Mouse (Mus musculus) liver, embryonic 14.5 days (tissue): ENCODE results near the gene Megf8. TPM values are rescaled to one million over a fixed set of nuclear protein-coding genes. Genes with fewer than 3 reads are reported as not detected.

ENCODE experiments used
- ATAC-seq: fragments of 200-750 bp; cut with Nextera tagmentation; 2 replicates; pipeline ENCODE4 v1.8.0; 2017; ENCODE audit warnings: moderate number of reproducible peaks, mild to moderate bottlenecking, moderate library complexity; ENCODE audit not compliant: insufficient read depth
- DNase-seq, 3 experiments: peaks; one replicate each; pipeline ENCODE4 v3.0.0-alpha.2; 2012 to 2013; ENCODE audit warnings: low read depth in 3 of 3, low spot score in 3 of 3
- H3K27ac ChIP-seq: fragments of 300-500 bp; sonication (generic); 2 replicates; pipeline ENCODE4 v1.5.1; 2014; ENCODE audit warnings: moderate library complexity, mild to moderate bottlenecking, control low read depth, inconsistent platforms
- H3K27me3 ChIP-seq: fragments of 300-500 bp; sonication (generic); 2 replicates; pipeline ENCODE4 v1.6.1; 2014; ENCODE audit warnings: mild to moderate bottlenecking, low read length, moderate library complexity; ENCODE audit not compliant: control insufficient read depth, insufficient read depth
- H3K36me3 ChIP-seq: fragments of 300-500 bp; sonication (generic); replicated peaks from 2 replicates; pipeline ENCODE4 v1.6.1; 2014; ENCODE audit warnings: low read depth; ENCODE audit not compliant: control insufficient read depth, insufficient read depth
- H3K4me1 ChIP-seq, 2 experiments: fragments of 200-500 bp in 1 of 2; fragments of 300-500 bp in 1 of 2; sonication (generic) in 1 of 2; replicated peaks; 2 replicates each; pipeline ENCODE4 v1.6.1; 2012 to 2014; ENCODE audit warnings: antibody characterized with exemption in 1 of 2, inconsistent platforms in 1 of 2, low read length in 1 of 2; ENCODE audit not compliant: control insufficient read depth in 2 of 2, insufficient read depth in 2 of 2
- H3K4me2 ChIP-seq: fragments of 300-500 bp; sonication (generic); 2 replicates; pipeline ENCODE4 v1.6.1; 2014; ENCODE audit warnings: low read depth, mild to moderate bottlenecking, control low read depth, moderate library complexity
- H3K4me3 ChIP-seq, 2 experiments: fragments of 200-500 bp in 1 of 2; fragments of 300-500 bp in 1 of 2; sonication (generic) in 1 of 2; 2 replicates each; pipeline ENCODE4 v1.5.1; 2012 to 2014; ENCODE audit warnings: low read depth in 2 of 2, low read length in 2 of 2, mild to moderate bottlenecking in 2 of 2, control low read depth in 1 of 2, inconsistent platforms in 1 of 2, moderate library complexity in 1 of 2; ENCODE audit not compliant: insufficient read depth in 1 of 2
- H3K9ac ChIP-seq: fragments of 300-500 bp; sonication (generic); replicated peaks from 2 replicates; pipeline ENCODE4 v1.6.1; 2014; ENCODE audit warnings: mild to moderate bottlenecking, control low read depth, moderate library complexity
- H3K9me3 ChIP-seq: fragments of 300-500 bp; sonication (generic); 2 replicates; pipeline ENCODE4 v1.6.1; 2016; ENCODE audit warnings: low read length, mixed read lengths; ENCODE audit not compliant: control insufficient read depth
- CTCF ChIP-seq: IDR thresholded peaks from 2 replicates; pipeline ENCODE4 v1.5.1; 2016; ENCODE audit warnings: antibody characterized with exemption, low read depth, control low read depth
- EP300 ChIP-seq: IDR thresholded peaks from 2 replicates; pipeline ENCODE4 v1.6.1; 2016; ENCODE audit warnings: antibody characterized with exemption, low read depth
- WGBS: fragments of 180-500 bp; shearing (Covaris S2); extraction: QIAGEN DNeasy Blood & Tissue Kit; methylation state at CpG from one replicate; pipeline ENCODE4 v1.1.7; 2014; ENCODE audit not compliant: insufficient replicate concordance; 5-methylcytosine and 5-hydroxymethylcytosine counted together
- polyA plus RNA-seq, 2 experiments: library from polyadenylated mRNA; depleted of rRNA in 1 of 2; stranded (reverse) in 1 of 2; unstranded in 1 of 2; fragments of >200 nt; fragmentation: Nextera tagmentation in 1 of 2; extraction: Ambion mirVana in 1 of 2; gene quantifications; 2 replicates each; pipeline versions ENCODE4 v1.2.1 to v1.2.3; 2012 to 2014

The Megf8 gene
- polyA plus RNA-seq, 2 experiments = 0.53 to 1.3 TPM

DNA sequence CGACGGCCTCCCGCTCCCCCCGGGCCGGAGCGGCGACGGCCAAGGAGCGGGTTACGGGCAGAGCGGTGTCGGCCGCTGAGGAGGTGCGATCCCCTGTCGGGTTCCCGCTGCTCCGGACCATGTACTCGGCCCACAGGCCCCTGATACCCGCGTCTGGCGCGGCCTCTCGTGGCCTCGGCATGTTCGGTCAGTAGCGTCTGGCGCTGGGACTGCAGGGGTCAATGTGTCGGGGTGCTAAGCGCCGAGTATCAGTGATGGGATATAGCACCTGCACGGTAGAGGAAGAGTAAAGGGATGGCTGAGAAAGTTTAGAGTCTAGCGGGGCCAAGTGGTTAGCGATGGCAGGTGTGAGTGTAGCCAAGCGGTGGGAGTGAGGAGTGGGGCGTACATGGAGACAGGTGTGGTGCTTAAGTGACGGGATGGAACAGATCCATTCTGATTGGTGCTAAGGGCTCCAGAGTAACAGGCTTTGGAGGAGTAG, 34.2 kb upstream of the Megf8 start:
- Histone ChIP-seq H3K36me3 (peaks cover 30% of the 10 kb centered on the region), H3K27me3 (no peaks in the 10 kb centered on the region), H3K9me3 (no peaks in the 10 kb centered on the region), H3K4me1 (peaks cover 35 to 42% of the 10 kb centered on the region in 2 experiments), H3K4me2 (peak overlapping the region; percentile 99), H3K4me3 (peak overlapping the region; percentile 71 to 76), H3K9ac (peak overlapping the region; percentile 77), H3K27ac (peak overlapping the region; percentile 87)
- DNase-seq = no peak
- WGBS = under 1% methylated on average over 27 of the region's 36 CpGs
- ATAC-seq = no peak
- TF ChIP-seq EP300 (no peak), CTCF (peak; percentile 45)

DNA sequence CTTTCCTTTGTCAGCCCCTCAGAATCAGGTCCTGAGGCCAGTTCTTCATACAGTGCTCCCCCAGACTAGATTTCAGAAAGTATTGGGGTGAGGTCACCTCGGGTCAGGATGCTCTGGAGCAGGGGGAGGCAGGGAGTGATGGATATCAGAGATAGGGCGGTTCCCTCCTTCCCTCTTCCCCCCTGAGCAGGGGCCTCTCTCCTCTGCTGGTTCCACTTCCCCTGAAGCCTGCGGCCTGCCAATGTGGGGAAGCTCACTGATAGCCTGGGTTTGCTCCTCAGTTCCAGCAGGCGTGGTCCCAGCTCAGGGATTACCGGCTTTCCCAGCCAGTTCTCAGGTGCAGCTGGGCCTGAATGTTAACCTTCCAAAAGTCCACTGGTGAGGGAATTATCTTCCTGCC, 33.3 kb upstream of the Megf8 start:
- no peaks in the 10 kb centered on the region for H3K27me3 ChIP-seq
- no peak for TF ChIP-seq CTCF
- no peak for TF ChIP-seq EP300
- peak overlapping the region; percentile 71 to 76 for H3K4me3 ChIP-seq
- peaks cover 38% of the 10 kb centered on the region for H3K36me3 ChIP-seq
- H3K9me3 ChIP-seq = no peaks in the 10 kb centered on the region
- H3K4me2 ChIP-seq = peak overlapping the region; percentile 99
- peaks cover 33 to 38% of the 10 kb centered on the region in 2 experiments for H3K4me1 ChIP-seq
- no peak for ATAC-seq
- H3K9ac ChIP-seq = peak overlapping the region; percentile 77
- peak overlapping the region; percentile 6; the same call in 1 of the 2 replicates for H3K27ac ChIP-seq
- WGBS = 12% methylated on average over 5 of the region's 5 CpGs
- no peak for DNase-seq

DNA sequence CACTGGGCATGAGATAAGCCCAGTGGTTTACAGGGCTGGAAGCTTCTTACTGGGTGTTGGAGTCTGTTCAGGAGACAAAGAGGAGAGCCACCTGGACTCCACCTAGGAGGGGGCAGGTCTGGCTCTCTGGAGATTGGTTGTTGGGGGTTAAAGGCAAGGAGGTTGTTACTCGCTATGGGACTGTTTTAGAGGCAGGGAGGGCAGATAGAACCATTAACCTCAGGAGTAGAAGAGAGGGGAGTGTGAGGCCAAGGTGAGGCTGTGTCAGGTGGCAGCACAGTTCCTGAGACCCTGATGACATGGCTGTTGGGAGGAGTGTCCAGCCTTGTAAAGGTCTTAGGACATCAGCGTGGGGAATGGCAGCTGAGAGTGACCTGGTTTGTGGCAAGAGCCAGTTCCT, 32.8 kb upstream of the Megf8 start:
- H3K36me3 ChIP-seq = peaks cover 44% of the 10 kb centered on the region
- H3K27ac ChIP-seq = no peak overlapping the region
- H3K4me3 ChIP-seq = no peak overlapping the region; a peak in 1 of 4 replicates
- no peaks in the 10 kb centered on the region for H3K9me3 ChIP-seq
- no peak for DNase-seq
- WGBS = 42% methylated on average over 2 of the region's 2 CpGs
- peak overlapping the region; percentile 99 for H3K4me2 ChIP-seq
- H3K4me1 ChIP-seq = peaks cover 33 to 38% of the 10 kb centered on the region in 2 experiments
- H3K9ac ChIP-seq = no peak overlapping the region
- no peaks in the 10 kb centered on the region for H3K27me3 ChIP-seq
- TF ChIP-seq EP300 (no peak), CTCF (no peak)
- ATAC-seq = no peak

DNA sequence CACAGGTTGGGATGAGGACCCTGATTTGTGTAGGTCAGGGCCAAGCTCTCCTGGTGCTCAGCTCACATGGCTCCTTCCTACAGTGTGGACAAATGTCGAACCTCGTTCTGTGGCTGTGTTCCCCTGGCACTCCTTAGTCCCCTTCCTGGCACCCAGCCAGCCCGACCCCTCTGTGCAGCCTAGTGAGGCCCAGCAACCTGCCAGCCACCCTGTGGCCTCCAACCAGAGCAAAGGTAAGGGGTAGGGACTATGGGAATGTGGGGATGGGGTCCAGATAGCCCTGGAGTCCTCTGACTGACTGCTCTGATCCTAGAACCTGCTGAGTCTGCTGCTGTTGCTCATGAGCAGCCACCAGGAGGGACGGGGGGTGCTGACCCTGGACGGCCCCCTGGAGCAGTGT, 32.2 kb upstream of the Megf8 start:
- ATAC-seq = no peak
- Histone ChIP-seq H3K36me3 (peaks cover 50% of the 10 kb centered on the region), H3K27ac (no peak overlapping the region), H3K4me3 (no peak overlapping the region), H3K4me2 (no peak overlapping the region), H3K27me3 (no peaks in the 10 kb centered on the region), H3K9ac (no peak overlapping the region), H3K9me3 (no peaks in the 10 kb centered on the region), H3K4me1 (peaks cover 28 to 35% of the 10 kb centered on the region in 2 experiments)
- no peak for DNase-seq
- TF ChIP-seq CTCF (no peak), EP300 (no peak)
- 78% methylated on average over 5 of the region's 5 CpGs for WGBS

DNA sequence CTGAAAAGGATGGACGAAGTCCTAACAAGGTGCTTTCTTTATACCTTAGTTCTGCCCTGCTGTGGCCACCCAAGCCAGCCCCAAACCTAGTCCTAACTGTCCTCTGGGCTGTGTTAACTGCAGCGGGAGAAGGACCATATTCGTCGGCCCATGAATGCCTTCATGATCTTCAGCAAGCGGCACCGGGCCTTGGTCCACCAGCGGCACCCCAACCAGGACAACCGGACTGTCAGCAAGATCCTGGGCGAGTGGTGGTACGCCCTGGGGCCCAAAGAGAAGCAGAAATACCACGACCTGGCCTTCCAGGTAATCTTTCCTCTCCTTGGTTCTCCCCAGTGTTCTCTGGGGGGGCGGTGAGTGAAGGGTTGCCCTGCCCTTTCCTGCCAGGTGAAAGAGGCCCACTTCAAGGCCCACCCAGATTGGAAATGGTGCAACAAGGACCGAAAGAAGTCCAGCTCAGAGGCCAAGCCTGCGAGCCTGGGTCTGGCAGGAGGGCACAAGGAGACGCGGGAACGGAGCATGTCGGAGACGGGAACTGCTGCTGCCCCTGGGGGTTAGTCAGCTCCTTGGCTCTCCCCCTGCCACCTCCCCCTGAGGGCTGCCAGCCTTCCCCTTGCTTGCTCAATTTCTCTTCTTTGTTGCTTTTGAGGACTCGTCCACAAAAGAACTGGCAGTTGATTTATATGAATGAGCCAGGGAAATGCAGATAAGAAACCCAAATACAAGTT, 31.3 kb upstream of the Megf8 start:
- peaks cover 19 to 26% of the 10 kb centered on the region in 2 experiments for H3K4me1 ChIP-seq
- no peak overlapping the region for H3K27ac ChIP-seq
- TF ChIP-seq EP300 (no peak), CTCF (no peak)
- peaks cover 59% of the 10 kb centered on the region for H3K36me3 ChIP-seq
- 91% methylated on average over 20 of the region's 20 CpGs for WGBS
- no peak for DNase-seq
- no peak overlapping the region for H3K9ac ChIP-seq
- no peak for ATAC-seq
- H3K4me2 ChIP-seq = no peak overlapping the region
- no peak overlapping the region for H3K4me3 ChIP-seq
- no peaks in the 10 kb centered on the region for H3K9me3 ChIP-seq
- no peaks in the 10 kb centered on the region for H3K27me3 ChIP-seq
